Mouse (Mus musculus) spleen, postnatal 36 days (tissue): ENCODE results near the gene Dlg2.

Experiments
- DNase-seq, 2 experiments: peaks; one replicate each; pipeline ENCODE4 v3.0.0; 2022; ENCODE audit warnings: low spot score in 2 of 2, mixed read lengths in 1 of 2

Dlg2 gene

DNA sequence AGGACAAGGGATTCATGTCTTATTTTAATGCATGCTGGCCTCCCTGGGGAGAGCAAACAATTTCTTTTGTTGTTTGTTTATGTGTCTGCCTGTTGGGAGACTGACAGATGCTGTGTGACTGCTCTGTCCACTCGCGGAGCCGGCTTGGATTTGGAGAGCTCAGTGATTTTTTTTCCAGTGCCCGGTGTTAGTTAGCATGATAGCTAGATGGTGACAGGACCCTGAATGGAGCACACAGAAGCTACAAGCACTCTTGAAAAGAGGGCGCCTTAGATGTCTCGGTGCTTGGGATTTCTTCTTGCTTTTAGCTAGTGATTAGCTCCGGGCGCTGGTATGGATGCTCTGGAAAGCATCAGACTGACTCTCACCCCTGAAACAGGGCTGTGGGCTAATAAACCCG lies 786.5 kb downstream of the Dlg2 start:
- no peak for DNase-seq

DNA sequence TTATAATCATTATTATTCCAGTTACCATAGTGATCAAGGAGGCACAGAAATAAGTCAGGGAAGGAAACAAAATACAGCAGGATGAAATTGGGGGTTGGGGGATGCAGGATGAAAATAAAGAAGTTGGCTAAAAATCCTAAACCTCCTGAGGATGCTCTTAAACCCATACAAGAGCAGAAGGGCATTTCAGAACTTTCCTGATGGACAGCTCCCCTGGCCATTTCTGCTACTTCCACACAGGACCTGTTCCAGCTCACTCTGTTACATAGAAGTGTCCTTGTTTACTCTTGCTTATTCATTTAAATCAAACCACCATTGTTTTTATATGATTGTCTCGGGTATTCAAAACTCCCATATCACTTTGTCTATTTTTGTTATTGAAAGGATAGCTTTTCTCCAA lies 791.3 kb downstream of the Dlg2 start:
- no peak for DNase-seq

DNA sequence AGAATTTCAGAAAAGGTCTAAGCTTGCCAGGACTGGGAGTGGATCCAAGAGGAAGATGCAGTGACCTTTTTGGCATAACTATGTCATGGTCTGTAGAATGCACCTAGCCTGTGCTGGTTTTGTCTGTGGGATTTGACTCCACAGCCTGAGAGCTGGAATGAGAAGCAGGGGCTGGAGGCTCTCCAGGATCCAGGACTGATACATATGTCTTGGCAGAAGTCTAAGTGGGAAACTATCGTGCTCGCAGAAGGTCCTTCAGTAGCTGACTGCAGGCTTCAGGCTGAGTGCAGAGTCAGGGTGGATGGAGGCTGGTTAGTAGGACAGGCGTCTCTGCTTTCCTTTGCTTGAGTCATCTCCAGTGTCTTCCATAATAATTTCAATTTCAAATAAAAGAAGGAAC lies 807.7 kb downstream of the Dlg2 start:
- DNase-seq, result no peak

DNA sequence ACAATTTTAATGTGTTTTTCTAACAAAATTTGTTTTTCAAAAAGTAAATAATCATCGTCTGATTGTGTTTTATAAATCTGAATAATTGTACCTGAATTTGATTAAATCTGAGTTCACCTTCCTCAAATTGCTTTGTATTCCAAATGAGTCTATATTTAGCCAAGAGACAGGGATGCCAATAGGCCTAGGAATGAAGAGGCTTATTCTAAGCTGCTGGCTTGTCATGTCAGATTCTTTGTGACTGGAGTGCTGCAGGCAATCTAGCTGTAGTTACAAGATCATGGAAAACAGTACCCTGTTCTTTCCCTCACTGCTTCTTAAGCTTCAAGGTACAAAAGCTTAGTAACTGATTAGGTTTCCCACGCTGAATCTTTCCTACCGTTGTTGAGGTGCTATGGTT lies 811.9 kb downstream of the Dlg2 start:
- DNase-seq, result no peak

DNA sequence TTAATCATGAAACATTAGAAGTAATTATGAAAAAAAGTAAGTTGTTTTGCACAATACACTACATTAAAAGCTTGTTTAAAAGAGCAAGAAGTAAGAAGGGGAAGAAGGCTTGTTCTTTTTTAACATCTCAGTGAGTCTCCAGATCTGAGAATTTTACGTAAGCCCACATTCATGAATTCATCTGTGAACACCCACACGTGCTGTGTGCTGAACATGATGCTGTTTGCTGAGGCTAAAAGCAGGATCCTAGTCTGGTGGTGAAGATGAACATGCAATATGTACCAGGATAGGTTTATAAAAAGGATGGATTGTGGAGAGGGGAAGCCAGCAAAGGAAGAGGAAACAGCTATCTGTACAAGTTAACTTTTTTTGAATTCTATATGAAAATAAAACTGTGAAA lies 819.7 kb downstream of the Dlg2 start:
- DNase-seq, result no peak

DNA sequence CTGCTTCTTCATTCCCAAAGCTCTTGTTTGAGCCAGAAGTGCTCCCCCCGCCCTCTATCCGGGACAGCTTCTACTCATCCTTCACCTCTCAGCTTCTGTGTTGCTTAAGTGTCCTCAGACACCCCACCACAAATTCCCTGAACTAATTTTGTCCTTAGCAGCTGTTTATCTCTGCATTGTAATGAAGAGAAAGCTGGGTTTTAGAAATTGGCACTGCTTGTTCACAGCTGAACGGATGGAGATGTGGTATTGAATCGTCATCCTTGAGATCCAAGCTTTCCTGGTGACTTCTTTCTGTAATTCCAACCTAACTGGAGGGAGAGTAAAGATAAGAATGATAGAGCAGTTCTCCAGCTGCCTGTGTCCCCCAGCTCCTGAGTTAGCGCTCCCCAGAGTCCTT lies 834.7 kb downstream of the Dlg2 start:
- no peak for DNase-seq

DNA sequence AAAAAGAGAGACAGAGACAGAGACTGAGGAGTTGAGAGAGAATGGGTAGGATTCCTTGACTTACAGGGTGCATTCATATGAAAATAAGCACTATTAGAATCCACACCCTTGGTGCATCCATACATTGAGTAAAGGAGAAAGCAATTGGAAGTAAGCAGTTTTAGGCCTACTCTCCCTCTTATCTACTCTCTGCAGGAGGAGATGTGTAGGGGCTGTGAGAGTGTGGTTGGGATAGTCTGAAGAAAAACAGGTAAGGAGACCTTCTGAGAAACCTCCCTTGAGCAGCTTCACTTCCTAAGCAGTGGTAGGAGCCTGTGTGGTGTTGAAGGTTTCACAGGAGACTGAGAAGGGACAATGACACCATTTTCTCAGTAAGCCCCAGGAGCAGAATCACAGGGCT lies 868.6 kb downstream of the Dlg2 start:
- no peak for DNase-seq

DNA sequence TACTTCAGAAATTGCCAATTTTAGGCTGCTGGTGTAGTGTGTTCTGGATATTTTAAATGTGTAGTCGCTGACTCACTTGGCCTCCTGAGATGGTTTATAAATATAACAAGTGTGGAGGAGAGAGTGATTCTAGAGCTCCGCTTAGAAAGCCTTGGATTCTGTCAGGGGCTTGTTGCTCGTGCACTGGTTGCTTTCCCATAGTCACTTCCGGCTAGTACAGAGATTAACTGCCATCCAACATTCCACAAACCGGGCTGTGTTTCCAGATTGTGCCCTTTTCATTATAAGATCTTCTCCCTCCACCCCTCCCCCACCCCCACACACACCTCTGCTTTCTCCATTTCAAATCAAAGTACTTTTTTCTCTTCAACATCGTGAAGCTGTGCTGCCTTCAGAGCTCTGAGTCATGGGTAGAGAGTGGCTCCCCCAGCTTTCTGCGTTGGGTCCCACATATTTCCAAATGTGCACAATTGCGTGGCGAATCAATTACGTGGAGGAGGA lies 893.4 kb downstream of the Dlg2 start:
- DNase-seq, result no peak

DNA sequence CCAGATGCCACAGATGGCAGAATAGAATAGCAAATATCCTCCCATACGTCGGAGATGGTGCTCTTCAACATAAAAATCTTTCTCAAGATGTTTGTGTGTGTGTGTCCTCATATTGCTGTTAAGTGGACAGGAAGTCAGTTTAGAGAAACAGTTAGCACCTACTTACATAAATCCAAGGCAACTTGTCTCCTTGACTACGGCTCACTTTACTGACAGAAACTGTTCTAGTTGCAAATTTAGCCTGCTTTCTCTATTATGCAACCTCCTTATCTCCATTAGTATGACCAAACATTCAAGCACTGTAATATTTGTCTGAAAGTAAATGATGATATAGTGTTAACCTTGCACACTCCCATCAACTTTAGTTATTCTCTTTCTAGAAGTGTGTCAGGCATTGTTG lies 905.8 kb downstream of the Dlg2 start:
- no peak for DNase-seq

DNA sequence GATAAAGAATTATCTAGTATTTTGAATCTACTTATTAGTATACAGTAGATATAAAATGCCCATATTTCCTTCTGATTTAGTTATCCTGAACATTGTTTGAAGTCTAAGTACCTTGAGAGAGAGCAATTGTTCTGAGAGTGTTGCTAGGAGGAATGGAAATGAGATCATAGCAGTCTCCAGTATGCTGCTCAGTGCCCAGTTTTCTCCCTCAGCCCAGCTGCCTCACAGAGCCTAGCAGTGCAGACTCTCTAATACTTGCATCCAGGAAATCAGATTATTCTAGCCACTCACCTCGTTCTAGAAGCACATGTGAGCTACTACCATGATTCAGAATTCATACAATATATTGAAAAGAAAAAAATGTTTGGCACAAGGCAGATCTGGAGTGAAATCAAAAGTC lies 907.4 kb downstream of the Dlg2 start:
- no peak for DNase-seq

DNA sequence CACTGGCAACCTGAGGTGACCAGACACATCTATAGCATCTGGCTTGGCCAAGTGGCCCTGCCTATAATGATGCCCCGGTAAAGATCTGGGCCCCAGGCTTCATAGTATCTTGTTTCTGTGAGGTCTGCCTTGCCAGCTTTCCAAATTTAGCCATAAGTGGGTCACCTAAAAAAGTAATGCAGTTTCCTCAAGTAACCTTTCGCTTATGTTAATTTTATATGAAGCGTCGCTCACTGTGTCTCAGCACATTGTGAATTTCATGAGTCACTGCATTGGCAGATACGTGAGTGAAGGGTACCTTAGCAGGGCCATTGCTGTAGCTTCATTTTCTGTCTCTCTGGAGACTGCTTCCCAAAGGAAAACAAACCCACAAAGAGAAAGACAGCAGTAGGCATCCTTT lies 912.8 kb downstream of the Dlg2 start:
- no peak for DNase-seq

DNA sequence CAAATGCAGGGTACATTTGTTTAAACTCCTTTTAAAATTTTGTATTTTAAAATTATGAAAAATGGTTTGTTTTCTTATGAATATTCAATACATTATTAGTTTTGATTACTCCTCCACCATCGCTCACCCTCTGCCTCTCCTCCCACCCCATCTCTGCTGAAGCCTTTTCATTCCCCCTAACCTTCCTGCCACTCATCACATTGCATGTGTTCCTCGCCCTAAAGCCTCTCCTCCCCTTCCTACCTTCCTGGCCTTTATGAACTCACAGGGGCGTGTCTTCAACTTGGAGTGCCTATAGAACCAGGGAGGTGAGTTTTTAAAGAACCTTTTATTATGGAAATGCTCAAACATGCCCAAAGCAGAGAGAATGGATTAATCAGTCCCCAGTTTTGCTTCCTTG lies 921.4 kb downstream of the Dlg2 start:
- DNase-seq, result no peak

DNA sequence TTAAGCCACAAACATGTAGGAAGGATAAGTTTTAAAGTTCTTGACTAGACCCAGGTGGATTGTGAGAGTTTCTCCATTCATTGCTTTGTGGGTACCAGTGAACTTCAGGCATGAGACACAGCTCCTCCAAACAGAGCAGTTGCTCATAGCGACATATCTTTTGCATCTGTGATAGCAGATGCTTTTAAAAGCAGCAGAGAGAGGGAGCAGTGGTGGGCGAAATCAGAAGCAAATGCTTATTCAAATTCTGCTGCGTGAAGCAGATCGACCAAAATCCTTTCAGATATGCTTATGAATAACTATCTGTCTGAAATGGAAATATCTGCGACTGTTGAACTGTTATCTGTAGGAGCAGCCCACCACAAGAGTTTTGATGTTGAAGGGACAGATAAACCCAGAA lies 935.6 kb downstream of the Dlg2 start:
- DNase-seq, result no peak

DNA sequence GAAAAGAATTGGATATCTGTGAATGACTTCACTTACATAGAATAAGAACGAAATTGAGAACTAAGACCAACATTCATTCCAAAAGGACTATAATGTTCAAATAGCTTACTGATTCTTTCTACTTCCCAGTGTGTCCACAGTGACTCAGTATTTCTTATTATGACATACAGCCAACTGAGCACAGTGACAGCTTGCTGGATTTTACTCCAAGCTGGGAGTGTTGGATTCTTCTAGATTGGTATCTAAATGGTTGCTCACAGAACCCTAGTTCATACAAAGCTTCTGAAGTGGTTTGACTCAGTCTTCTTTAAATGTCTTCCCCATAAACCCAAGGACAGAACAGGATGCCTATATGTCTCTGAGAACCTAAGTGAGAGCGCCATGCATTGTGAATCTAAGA lies 937.7 kb downstream of the Dlg2 start:
- no peak for DNase-seq

DNA sequence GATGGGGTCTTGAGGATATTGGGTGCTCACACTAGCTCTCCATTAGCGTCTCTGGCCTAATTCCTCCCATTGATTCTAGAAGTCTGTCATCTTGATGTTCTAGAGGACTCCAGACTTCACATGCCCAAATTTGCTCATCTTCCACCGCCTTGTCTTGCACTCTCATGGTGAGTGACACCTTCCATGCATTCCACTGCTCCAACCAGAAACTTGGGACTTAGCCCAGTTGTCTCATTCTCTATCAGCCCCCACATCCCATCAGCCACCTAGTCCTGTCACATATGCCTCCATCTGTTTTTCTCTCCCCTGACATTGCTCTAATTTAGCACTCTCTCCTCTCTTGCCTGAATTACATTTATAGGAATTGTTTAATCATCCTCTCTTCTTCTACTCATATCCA lies 938.3 kb downstream of the Dlg2 start:
- DNase-seq, result no peak

DNA sequence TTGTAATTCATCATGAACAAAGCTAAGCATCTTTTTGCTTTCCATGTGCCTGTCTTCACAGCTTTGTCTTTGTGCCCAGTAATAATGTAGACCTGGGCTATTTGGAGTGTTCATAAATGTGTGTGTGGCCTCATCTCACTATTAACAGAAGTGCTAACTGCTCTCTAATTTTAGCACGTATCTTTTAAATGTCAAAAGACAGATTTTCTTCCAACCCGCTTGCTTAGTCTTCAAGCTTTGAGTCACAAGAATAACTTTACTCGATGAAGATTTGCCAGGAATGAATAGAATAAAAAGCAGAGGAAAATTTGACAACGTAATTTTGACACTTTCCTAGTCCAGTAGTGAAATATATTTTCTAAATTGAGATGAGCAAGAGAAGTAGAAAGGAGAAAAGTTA lies 943.7 kb downstream of the Dlg2 start:
- no peak for DNase-seq

DNA sequence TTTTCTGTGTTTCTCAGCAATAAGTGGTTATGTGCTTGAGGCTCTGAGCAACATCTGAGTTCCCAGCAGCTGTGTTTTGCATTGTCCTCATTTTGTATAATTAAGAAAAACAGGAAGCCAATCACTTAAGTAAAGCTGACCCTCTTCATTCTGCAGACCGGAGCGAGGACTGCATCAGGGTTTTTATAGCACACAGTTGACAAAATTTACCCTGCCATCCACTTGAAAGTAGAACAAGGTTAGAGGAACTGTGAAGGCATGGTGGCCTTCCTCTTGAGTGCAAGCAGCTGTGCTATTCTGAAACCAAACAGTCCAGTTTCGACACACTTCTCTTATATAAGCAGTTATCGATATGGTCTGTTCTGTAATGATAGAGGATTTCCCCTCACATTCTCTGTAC lies 947.3 kb downstream of the Dlg2 start:
- no peak for DNase-seq

DNA sequence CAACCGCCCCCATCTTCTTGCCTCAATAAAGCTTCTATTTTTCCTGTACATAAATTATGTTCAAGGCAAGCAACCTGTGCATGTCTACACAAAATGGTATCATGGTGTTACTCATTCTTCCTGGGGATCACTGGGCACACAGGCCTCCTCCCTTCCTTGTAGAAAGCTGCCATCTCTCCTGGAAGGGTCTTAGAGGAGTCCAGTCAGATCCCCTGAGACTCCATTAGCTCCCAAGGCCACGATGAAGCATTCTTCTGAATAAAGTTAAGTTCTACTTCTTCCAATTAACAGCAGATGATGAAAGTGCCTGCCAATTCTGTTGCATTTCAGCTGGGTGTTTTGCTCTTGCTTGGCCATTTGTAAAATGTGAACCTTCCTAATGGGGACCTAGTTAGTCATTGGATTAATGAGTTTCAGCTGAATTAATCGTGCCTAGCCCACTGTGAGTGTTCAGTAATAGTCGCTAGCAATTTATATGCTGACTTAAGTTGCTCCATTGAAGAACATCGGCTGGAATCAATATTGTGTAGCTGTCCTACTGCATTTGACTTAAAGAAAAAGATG lies 953.3 kb downstream of the Dlg2 start:
- no peak for DNase-seq

DNA sequence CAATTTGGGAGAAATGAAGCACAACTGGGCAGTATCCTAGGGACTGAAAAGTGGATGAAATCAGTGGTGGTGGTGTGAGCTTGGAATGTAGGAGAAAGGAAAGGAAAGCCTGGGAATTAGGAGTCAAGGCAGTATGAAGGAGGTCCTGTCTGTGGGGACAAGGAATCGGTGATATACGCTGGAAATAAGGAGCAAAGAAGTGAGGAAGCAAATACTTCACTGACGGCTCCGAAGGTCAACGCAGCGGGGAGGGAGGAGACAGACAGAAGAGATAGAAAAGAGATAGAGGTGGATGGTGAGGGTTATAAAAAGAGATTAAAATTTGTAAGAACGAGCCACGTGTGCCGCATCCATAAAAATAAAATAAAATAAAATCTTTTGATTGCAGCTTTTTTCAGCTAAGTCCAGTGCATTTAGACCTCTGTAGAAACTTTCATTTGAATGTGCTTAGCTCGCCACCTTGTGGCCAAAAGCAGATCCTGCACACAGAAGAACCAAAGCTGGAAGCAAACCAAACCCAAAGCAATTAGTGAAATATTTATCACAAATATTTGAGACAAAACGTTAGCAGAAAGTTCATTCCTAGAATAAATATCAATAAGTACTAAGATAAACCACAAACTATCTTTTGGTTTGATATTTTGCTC lies 955.2 kb downstream of the Dlg2 start:
- no peak for DNase-seq

DNA sequence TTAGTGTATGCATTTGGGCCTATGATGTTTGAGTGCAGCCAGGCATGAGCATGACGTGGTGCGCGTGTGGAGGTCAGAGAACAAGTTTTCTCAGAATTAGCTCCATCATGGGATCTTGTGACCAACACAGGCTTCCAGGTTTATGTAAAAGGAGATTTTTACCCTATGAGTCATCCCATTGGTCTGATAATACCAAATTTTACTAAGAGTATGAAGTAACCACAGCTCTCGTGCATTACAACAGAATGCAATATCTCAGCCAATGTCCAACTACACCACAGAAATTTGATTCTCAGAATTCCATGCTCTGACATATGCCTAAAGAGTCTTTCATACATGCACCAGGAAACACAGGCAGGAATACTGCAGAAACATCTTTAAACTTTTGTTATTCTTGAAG lies 956.1 kb downstream of the Dlg2 start:
- no peak for DNase-seq

DNA sequence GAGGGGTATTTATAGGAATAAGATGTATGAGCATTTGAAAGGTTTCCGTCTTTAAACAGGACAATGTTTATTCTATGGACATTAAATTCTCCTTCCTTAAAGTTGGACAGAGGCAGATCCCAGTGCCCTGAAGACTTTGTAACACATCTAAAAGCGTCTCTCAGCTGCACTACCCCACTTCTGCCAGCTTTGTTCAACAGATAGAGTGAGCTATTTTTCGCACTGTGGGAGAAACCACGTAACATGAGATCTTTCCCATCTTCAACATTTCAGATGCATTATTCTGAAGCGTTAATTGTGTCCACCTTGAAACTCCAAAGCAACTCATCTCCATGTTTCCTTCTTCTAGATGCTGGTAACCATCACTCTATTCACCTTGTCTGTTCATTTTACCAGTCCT lies 958.3 kb downstream of the Dlg2 start:
- no peak for DNase-seq

DNA sequence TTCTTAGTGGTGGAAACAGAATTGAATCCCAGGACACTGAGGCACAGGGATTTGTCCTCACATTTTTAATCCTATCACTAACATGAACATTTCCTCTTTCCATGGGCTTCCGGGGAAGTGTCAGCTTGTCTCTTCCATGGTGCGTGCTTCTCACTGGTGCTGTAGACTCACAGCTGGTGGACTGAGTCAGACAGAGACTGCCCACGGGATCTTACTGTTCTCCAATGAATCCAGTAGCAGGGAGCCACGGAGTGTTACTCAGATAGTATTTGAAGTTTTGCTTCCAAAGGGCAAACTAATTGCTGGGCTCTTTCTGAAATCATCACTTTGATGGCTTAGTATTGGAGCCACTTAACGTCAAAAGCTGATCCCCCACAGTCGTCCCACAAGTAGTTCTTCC lies 963.9 kb downstream of the Dlg2 start:
- DNase-seq, result no peak

DNA sequence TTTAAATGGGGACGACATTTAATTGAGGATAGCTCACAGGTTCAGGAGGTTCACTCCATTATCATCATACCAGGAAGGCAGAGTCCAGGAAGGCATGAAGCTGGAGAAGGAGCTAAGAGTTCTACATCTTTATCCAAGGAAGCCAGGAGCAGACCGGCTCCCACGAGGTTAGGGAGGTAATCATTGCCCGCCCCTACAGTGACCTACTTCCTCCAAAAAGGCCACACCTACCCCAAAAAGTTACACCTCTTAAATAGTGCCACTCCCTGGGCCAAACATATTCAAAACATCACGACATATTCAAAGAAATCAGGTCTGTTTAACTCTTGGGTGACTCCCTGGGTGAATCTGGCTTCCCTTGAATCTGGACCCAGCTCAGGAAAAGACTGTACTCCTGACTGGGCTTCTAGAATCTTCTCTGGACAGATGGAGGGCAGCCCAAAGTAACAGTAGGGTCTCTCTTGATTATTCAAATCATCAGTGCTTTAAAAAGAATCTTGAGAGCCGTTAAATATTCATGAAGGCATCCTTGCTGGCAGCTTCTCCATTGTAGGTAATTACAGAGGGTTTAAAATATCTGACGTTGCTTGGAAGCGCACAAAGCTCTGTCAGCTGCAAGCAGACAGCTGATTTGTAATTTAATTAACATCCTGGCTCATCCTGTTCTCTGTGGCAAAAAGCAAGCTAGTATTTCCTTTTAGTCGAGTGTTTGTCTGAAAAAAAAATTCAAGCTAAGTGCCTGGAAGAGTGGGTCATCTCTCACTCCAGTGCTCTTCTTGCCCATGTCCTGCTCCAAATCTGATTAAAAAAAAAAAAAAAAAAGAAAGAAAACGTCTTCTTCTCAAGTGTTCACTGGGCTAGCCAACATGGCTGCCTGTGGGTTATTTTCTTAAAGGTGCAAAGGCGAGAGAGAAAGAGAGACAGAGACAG lies 966.2 kb downstream of the Dlg2 start:
- no peak for DNase-seq
